Mouse (Mus musculus) 416B (cell line): ENCODE measurements around the gene Ypel1.

ENCODE experiments used
- DNase-seq: peaks from one replicate; pipeline ENCODE4 v3.0.0; 2011; ENCODE audit warnings: low read depth

Gene Ypel1

GRCm38 (mm10) chr16:17086669-17087193 lies 17.2 kb downstream of the Ypel1 start:
- DNase-seq, result no peak

GRCm38 (mm10) chr16:17088346-17088745 lies 18.9 kb downstream of the Ypel1 start:
- no peak for DNase-seq

DNA sequence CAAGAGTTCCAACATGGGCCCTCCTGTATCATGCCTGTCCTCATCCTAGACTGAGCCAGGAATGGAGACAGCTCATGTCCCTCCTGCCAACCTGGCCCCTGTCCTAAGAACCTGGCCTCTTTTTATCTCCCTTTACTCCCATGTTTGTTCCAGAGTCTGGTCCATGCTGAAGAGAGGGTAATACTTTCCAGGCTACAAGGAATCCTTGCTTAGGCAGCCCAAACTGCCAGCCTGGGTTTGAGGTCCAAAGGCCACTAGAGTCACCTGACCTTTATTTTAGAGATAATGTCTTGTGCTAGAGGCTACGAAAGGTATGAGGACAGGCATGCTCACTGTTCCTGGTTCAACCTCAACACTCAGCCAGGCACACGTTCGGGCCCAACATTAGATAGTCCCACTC lies 27.4 kb downstream of the Ypel1 start:
- no peak for DNase-seq

GRCm38 (mm10) chr16:17102630-17103220 lies 33.2 kb downstream of the Ypel1 start:
- no peak for DNase-seq

DNA sequence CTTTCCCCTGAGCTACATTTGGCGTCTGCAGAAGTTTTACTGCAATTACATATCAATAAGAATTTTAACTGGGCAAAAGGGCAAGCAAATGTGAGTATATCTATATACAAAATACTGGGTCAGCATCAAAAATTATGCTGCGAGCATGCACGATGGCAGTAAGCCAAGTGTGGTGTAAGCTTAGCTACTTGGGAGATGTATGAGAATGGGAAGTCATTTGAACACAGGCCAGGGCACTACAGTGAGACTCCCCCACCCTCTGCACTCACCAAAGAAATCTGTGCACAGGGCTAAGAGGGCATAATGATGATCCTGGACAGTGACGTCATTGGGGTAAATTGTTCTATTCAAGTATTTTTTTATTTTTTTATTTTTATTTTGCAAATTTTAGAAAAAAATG lies 35.1 kb downstream of the Ypel1 start:
- DNase-seq, result no peak

DNA sequence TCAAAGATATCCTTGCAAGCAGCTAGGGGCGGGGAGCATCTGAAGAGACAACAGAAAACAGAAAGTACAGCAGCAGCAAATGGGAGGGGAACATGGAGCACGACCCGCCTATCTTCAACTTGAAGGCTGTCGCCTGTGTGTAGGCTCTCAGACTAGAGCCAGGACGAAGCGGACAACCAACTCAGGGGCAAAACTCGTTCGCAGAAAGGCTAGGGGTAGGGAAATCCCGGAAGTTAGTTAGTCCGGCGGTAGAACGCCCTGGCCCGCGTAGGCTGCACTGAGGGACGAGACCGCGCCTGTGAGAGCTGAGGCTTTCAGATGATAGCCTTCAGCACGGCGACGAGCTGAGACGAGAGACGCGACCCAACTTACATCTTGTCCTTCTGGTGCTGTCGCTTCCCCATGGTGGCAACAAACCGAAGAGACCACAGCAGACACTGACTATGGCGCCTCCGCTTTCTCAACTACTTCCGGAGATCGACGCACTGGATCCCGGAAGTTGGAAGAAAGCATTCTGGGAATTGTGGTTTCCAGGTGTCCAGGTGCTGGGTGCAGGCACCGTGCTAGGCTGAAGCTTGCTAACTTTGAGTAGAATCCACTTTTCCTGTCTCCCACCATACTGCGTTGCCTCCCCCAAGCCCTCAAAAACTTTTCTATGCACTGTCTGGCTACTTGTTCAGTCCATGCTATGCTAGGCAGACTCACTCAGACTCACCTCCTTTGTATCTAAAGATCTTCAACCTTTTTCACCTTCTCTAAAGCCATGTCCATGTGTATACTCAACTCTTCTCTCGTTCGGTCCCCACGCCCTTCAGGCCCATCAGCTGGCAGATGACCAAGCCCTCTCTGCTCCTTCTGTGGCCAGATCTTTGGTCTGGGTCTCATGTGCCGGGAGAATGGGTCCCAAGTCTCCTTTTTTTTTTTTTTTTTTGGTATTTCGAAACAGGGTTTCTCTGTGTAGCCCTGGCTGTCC lies 41.6 kb downstream of the Ypel1 start, which contains the start of gene Ppil2:
Gene Ppil2 (minus strand): TSS at position 487 of the 973 bp plus-strand sequence.
- DNase-seq, result peak; percentile 84

- no peak for DNase-seq
Observed at GRCm38 (mm10) chr16:17117309-17117799, 47.9 kb downstream of the Ypel1 start.

DNA sequence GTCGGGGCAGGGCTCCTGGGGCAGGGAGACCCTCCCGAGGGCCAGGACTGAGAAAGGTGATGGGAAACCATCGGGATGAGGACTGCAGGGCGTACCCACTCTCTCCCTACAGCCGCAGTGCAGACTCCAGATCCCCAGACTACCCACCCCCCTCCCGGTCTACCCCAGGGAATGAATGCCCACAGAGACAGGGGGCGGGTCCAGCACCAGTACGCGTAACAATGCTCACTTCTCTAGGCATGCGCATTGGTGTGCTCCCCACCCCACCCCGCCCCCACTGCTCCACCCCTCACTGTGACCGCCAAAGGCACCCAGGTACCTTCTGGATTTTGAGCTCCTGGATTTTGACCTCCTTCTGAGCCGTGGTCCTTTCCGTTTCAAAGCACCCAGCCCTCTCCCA lies 52.1 kb downstream of the Ypel1 start:
- no peak for DNase-seq

DNA sequence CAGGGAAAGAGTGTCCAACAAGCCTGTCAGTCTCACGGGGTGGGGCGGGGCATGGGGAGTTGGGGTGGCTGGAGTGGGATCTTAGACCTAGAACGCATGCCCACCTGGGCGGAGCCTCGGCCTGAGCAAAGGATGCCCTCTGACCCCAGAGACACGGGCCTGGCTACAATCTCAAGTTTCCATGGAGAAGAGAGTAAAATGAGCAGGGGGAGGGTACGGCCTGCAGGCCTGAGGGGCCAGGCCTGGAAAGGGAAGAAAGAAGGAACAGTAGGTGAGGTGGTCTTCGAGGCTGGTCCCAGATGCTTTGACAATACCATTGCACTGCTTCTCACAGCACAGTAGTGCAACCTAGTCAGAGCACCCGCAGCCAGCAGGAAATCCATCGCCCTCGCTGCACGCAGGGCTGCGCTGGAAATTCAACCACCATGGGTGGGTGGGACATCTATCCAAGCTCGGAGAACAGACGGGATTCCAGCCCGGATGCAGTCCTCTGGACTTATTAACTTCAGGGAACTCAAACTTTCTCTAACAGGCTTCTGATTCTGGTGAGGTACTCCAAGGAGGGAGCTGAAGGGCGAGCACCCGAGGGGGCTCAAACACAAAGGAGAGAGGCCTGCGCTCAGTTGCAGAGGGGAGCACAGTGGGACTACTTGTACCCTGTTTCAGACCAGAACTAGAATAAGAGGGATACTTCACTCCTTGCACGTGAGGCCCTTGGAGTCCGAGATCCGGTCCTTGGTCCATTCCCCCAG lies 54.8 kb downstream of the Ypel1 start:
- peak; percentile 38 for DNase-seq

- peak; percentile 94 for DNase-seq
Observed at GRCm38 (mm10) chr16:17124871-17125520, 55.5 kb downstream of the Ypel1 start, which contains the start of gene 2610318N02Rik. Gene 2610318N02Rik, minus strand, starts transcription at chr16:17125167.

GRCm38 (mm10) chr16:17127292-17127691 lies 57.8 kb downstream of the Ypel1 start:
- peak; percentile 90 for DNase-seq

GRCm38 (mm10) chr16:17131191-17132088 lies 61.9 kb downstream of the Ypel1 start:
- DNase-seq, result peak; percentile 26

GRCm38 (mm10) chr16:17132089-17132905 lies 62.8 kb downstream of the Ypel1 start, which contains the start of gene Sdf2l1:
Gene Sdf2l1, minus strand, starts transcription at chr16:17132383.
- DNase-seq, result peak; percentile 97

DNA sequence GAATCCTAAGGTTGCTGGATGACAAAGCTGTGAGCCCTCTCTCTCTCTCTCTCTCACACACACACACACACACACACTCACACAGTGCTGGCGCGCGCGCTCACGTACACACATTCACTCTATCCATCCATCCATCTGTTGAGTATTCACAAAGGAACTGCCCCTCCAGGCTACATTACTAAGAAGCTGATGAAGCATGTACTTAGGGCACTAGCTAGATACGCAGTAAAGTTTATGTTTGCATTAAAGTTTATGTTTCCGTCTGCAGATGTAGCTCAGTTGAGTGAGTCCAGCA lies 63.4 kb downstream of the Ypel1 start:
- DNase-seq, result no peak
